ENCODE assay signal across 21 mouse cellular contexts in the genomic region with DNA sequence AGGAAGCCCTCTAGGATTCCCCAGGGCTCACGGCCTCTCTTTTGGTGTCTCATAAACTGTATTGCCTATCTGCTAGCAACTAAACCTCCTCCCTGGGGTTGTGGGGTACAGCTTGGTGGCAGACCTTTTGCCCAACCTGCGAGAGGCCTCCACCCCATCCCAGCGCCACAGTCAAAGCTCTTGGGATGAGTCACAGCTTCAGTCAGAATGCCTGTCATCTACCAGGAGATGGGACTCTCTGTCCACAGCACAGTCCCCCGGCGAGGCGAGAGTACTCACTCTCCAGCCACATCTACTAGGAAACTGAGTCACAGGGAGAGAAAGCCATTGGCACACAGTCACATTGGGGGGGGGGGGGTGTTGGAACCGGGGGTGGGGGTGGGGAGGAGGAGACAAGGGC. TPM values are rescaled to one million over a fixed set of nuclear protein-coding genes. Genes with fewer than 3 reads are reported as not detected.
DNase-seq lines count a peak whose midpoint lies in the region; TF ChIP-seq lines count a peak whose summit lies in the region.
"Had no signal": no experiment of that assay in that cellular context is flagged by ENCODE, and none has a peak within 500 bp of the region (broad histone marks: within the 10 kb centered on the region; RNA-seq: fewer than 3 reads in every experiment).

No protein-coding gene starts in this region.

- TF ChIP-seq CTCF in gastrocnemius, adult 2 months (IDR thresholded peaks at IDR 0.05) = no peak

- peaks cover 23% of the 10 kb centered on the region for H3K4me1 ChIP-seq in embryonic facial prominence, embryonic 10.5 days

- peak; percentile 66 to 80 for DNase-seq in adrenal gland, adult (ENCODE audit: inconsistent age in 2 of 2, low spot score in 1 of 2)
- no peak for DNase-seq in adrenal gland, postnatal 4 days (ENCODE audit: low spot score in 2 of 2)
- DNase-seq in gastrocnemius, adult 2 months = no peak
- no peak for DNase-seq in gastrocnemius, postnatal 14 days
- DNase-seq in adrenal gland, postnatal 25 days = peak; percentile 41
- no peak for DNase-seq in embryonic facial prominence, embryonic 10.5 days (ENCODE audit: low spot score)
- DNase-seq: B cell, adult 2 months; cerebellum, adult 18-20 months; cerebellum, adult 9-10 months; cerebellum, postnatal 14 days; gastrocnemius, postnatal 10 days; kidney, adult 18-20 months; kidney, adult 9 months had no signal

- H3K27me3 ChIP-seq in embryonic facial prominence, embryonic 10.5 days (replicated peaks; ENCODE audit: low read depth, poor library complexity, severe bottlenecking) = no peaks in the 10 kb centered on the region
- H3K27me3 ChIP-seq: embryonic facial prominence, embryonic 12.5 days; forebrain, embryonic 15.5 days; heart, embryonic 13.5 days had no signal

- no peak overlapping the region for H3K4me3 ChIP-seq in gastrocnemius, adult 2 months
- H3K4me3 ChIP-seq in embryonic facial prominence, embryonic 10.5 days = no peak overlapping the region
- H3K4me3 ChIP-seq: embryonic facial prominence, embryonic 12.5 days; embryonic facial prominence, embryonic 15.5 days; forebrain, embryonic 15.5 days; heart, embryonic 10.5 days; heart, embryonic 13.5 days had no signal

- H3K9me3 ChIP-seq in embryonic facial prominence, embryonic 10.5 days = no peaks in the 10 kb centered on the region
- H3K9me3 ChIP-seq: embryonic facial prominence, embryonic 12.5 days; embryonic facial prominence, embryonic 15.5 days; forebrain, embryonic 15.5 days; G1E; heart, embryonic 10.5 days; heart, embryonic 13.5 days had no signal

- 79% methylated on average over 7 of the region's 7 CpGs for WGBS in embryonic facial prominence, embryonic 10.5 days

- no peaks in the 10 kb centered on the region for H3K36me3 ChIP-seq in embryonic facial prominence, embryonic 10.5 days (replicated peaks)
- H3K36me3 ChIP-seq: embryonic facial prominence, embryonic 12.5 days; embryonic facial prominence, embryonic 15.5 days; forebrain, embryonic 15.5 days; G1E; heart, embryonic 10.5 days; heart, embryonic 13.5 days had no signal

- intact Hi-C loops in gastrocnemius, adult 2 months (cut with DNase I) = loop anchor here (5.0 kb wide), 2 partner anchors 36 to 126 kb away; no protein-coding TSS in a partner anchor
- intact Hi-C loops in gastrocnemius, postnatal 14 days (cut with DNase I; ENCODE audit: low total_unique reads) = no loop called here

- peak overlapping the region; percentile 91 for H3K27ac ChIP-seq in gastrocnemius, adult 2 months
- no peak overlapping the region for H3K27ac ChIP-seq in embryonic facial prominence, embryonic 10.5 days (replicated peaks)
- H3K27ac ChIP-seq: embryonic facial prominence, embryonic 12.5 days; embryonic facial prominence, embryonic 15.5 days; forebrain, embryonic 15.5 days; heart, embryonic 13.5 days; hindbrain, embryonic 14.5 days; hindbrain, postnatal 0 days had no signal

RNA-seq across cellular contexts. Expression of gene Cux2, which starts 51.6 kb away (rescaled TPM):
- 10 to 100 TPM; 37.5 to 37.8 TPM for total RNA-seq in adrenal gland, postnatal 4 days (2021)
- total RNA-seq in gastrocnemius, adult 2 months (2021) = 1 to 10 TPM; 3.9 to 6.0 TPM
- total RNA-seq in gastrocnemius, postnatal 14 days (2021) = 1 to 10 TPM; 1.1 to 1.6 TPM
- total RNA-seq in adrenal gland, postnatal 25 days (2021) = 20.9 and 29.8 TPM in 2 replicates
- polyA plus RNA-seq in embryonic facial prominence, embryonic 10.5 days (2016; fragmentation: Nextera tagmentation; extraction: Ambion mirVana) = 4.9 and 5.1 TPM in 2 replicates
- polyA plus RNA-seq: G1E had no signal

Comparison
In these comparisons a context has a peak if more than half of its experiments do, and no peak if none do; other contexts are left out.
1. DNase-seq: peak in adrenal gland, adult (2 of 2) and adrenal gland, postnatal 25 days (single experiment); none in adrenal gland, postnatal 4 days (0 of 2), gastrocnemius, adult 2 months (single experiment), gastrocnemius, postnatal 14 days (single experiment) and embryonic facial prominence, embryonic 10.5 days (single experiment).